Mouse (Mus musculus) spleen, adult 2 months (tissue): Measurements from ENCODE around the gene Epop.

Experiments
- CTCF ChIP-seq: fragments of 200-500 bp; IDR thresholded peaks from 2 replicates; pipeline ENCODE4 v1.5.1; 2011; ENCODE audit warnings: mild to moderate bottlenecking, inconsistent platforms; ENCODE audit not compliant: insufficient read depth, insufficient read length, insufficient replicate concordance; ENCODE audit errors: extremely low read depth
- POLR2A ChIP-seq: fragments of 200-500 bp; IDR thresholded peaks from 2 replicates; pipeline ENCODE4 v1.6.1; 2011; ENCODE audit warnings: low read depth, low read length, inconsistent platforms

GRCm38 (mm10) chr11:97673148-97673547 lies 43.6 kb upstream of the Epop start:
- TF ChIP-seq CTCF (no peak), POLR2A (no peak)
